Mouse (Mus musculus): ENCODE data around the gene Pibf1. TPM values are rescaled to one million over a fixed set of nuclear protein-coding genes. Genes with fewer than 3 reads are reported as not detected.

Gene Pibf1
- polyA plus RNA-seq (2012; rRNA removed), result 2.8 and 3.5 TPM in 2 replicates

DNA sequence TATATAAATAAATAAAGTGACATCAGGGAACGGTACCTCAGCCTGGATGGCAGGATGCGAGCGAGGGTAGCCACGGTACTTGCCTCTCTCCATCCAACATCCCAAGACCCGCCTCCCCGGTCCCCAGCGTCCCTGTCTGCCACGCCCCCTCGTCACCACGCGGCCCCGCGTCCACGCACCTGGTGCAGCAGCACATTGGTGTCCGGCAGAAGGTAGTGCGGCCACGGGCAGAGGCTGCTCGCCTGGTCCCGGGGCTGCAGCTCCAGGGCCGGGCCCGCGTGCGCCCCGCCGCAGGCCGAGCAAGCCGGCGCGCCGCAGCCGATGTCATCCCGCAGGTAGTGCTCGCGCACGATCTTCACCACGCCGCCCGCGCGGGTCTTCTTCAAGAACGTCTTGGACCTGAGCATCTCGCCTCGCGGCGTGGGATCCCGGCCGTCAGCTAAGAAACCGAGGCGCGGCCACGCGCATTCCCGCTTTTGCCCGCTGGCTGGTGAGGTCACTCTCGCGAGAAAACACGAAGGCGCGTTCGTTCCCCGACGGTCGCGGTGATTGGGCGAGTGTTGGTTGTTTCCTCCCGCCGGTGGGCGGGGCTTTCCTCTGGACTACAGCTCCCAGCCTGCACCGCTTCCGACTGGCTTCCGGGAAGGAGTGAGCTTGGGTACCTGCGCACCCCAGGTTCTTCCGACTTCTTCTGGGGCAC is at the start of gene Pibf1, which contains the start of gene Dis3:
Gene Pibf1, plus strand, starts transcription at position 158 of the 700 bp plus-strand sequence.
Gene Dis3, minus strand, starts transcription at position 504 of the 700 bp plus-strand sequence.
- peak; percentile 65 for DNase-seq (ENCODE audit: low read depth)

DNA sequence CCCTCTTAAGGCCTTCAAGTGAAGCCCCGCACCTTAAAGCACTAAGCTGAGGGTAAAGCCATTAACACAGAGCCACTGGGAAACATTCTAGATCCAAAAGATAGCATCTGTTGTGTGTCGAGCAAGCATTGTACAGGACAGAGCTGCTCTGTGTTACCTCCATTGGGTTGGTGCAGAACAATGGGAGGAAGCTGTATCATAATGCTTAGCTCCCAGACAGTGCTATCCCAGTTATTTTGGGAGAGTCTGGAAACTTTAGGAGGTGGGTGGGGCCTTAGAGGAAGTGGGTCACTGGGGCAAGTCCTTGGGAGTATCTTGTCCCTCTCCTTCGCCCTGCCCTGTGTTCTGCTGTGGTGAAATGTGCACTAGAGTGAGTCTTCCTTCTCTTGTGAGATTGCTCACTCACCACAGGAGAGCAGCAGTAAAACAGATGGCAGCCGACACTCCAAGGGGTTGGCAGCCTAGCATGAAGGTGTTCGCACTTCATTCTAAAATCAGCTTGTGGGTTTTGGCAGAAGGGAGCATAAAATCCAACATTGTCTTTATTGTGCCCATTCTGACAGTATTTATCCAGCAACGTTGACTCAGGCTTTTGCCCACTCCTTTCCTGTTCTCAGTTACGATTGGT is 40.2 kb upstream of the Pibf1 start:
- DNase-seq (ENCODE audit: low read depth), result no peak

- no peak for DNase-seq (ENCODE audit: low read depth)
Measured at GRCm38 (mm10) chr14:99060616-99061015, 38.6 kb upstream of the Pibf1 start.

GRCm38 (mm10) chr14:99063091-99063490 is 36.1 kb upstream of the Pibf1 start:
- DNase-seq (ENCODE audit: low read depth), result no peak

DNA sequence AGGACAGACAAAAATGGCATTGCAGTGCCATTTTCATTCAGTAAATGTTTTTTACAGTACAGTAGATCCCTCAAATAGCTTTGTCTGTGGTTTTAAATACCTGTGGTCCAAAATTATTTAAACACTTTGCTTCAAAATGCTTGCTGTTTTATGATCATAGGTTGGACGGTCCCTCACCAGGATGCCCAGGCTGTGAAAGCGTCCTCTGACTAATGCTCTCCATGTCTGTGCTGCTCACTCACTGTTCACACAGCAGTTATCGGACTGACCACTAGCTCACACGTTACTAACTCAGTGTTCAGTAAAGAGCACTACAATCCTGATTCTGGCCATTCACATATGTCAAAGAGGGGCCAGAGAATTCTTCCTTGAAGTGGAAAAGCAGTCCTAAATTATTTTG is 28.1 kb upstream of the Pibf1 start:
- no peak for DNase-seq (ENCODE audit: low read depth)

GRCm38 (mm10) chr14:99088947-99089346 is 10.3 kb upstream of the Pibf1 start:
- DNase-seq (ENCODE audit: low read depth), result no peak

DNA sequence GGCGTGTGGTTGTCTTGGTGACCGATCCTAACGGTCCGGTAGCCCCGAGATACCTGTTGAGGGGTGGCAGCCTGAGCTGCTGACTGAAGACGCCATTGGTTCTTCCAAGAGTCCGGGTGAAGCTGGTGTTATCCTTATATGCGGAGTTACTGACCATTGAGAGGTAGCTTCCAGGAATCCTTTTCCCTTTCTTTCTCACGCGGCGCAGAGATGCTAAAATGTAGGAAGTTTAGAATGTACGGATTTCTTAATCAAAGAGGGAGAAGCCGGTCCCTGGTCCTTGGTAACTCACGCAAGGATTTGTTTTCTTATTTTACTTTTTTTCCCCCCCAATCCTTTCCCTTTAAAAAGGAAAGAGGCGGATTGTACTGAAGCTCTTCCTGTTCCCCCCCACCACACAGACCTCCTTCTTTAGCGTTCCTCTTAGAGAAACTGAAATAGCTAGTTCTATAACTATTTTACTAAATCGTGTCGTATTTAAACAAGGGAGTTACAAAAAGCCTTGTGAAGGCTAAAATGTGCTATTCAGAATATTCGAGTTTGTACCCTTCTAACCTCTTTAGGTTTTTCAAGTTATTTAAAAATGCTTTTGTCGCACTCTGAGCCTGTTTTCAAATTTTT is 853 bp downstream of the Pibf1 start:
- no peak for DNase-seq (ENCODE audit: low read depth)

- DNase-seq (ENCODE audit: low read depth), result no peak
Measured at GRCm38 (mm10) chr14:99103050-99103449, 3.8 kb downstream of the Pibf1 start.

DNA sequence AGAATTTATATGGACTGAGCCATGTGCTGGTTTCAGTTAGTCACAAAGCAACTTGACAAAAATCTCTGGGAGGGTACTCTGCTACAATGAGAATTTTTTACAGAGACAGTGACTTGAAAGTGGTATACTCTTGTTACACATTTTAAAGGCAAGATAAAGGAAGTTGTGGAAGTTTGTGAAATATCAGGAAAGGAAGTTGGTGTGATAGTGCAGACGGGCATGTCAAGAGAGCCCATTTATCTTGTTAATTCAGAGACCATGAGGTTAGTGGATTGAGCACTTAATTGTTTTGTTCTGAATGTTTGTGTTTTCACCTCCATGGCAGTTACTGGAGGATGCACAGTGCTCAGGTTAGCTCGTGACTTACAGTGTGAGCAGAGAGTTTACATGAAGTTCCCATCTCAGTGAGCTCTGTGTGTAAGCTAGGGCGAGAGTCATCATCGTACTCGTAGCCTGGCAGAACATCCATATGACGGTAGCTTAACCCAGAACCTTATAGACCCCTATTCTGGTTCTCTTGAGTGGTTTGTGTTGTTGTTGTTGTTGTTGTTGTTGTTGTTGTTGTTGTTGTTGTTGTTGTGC is 5.4 kb downstream of the Pibf1 start:
- DNase-seq (ENCODE audit: low read depth), result no peak

DNA sequence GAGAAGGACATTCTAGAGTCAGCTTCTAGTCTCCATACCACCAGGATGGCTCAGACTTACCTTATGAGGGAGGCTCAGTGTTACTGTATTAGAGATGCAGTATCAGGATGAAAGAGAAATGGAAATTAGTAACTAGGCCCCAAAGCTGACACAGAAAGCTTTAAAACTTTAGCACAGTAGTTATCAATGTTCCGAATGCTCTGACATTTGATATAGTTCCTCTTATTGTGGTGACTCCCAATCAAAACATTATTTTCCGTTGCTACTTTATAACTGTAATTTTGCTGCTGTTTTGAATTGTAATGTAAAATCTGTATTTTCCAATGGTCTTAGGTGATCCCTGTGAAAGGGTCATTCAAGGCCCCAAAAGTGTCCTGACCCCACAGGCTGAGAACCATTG is 7.4 kb downstream of the Pibf1 start:
- no peak for DNase-seq (ENCODE audit: low read depth)

GRCm38 (mm10) chr14:99107631-99108187 is 8.5 kb downstream of the Pibf1 start:
- DNase-seq (ENCODE audit: low read depth), result no peak

GRCm38 (mm10) chr14:99108762-99109161 is 9.5 kb downstream of the Pibf1 start:
- no peak for DNase-seq (ENCODE audit: low read depth)

DNA sequence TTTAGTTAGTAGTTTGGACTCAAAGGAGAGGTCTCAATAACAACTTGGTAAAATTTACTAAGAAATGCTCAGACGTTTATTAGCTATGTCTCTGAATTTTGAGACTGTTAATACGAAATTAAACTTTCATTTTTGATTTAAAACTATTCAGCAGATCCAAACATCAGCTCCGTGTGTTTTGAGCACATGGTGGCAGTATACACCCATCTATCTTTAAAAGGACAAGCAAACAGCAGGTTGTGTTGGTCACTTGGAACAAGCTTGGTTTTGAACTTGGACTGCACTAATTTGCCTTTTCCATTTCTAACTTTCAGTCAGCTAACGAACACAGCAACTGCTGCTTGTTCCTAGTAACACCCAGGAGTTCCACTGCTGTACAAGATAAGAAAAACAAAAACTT is 18.4 kb downstream of the Pibf1 start:
- no peak for DNase-seq (ENCODE audit: low read depth)

- no peak for DNase-seq (ENCODE audit: low read depth)
Measured at GRCm38 (mm10) chr14:99121584-99122339, 22.5 kb downstream of the Pibf1 start.

DNA sequence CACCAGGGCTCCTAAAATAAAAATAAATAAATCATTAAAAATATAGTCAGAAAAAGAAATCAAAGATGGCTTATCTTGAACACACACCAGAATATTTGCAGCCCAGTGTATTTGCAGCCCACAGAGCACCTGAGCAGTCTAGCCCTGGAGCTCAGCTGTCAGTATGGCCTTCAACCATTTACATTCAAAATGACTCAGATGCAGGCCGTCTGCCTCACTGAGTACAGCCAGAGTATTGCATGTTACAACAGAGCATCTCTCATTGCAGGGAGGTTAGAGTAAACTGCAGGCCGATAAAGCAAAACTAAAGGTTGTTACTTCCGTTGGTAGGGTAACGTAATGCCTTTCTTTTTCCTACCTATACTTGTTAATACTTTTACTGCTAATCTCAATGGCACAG is 24.9 kb downstream of the Pibf1 start:
- DNase-seq (ENCODE audit: low read depth), result no peak

DNA sequence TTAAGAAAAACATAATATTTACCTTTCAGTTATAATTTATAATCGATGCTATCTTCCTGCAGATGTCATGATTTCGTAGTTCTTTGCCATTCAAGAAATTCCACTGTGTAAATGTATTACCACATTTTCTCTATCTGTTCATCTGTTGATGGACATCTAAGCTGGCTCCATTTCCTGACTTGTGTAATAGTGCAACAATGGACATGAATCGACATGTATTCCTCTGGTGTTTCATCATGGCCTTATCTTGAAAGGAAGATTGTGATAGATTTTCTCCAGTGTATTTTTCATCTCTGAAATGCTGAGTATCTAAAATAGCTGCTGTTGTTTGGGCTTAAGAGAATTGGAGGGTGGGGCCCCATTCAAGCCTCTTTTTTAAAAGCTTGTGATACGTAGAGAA is 27.5 kb downstream of the Pibf1 start:
- peak; percentile 57 for DNase-seq (ENCODE audit: low read depth)

DNA sequence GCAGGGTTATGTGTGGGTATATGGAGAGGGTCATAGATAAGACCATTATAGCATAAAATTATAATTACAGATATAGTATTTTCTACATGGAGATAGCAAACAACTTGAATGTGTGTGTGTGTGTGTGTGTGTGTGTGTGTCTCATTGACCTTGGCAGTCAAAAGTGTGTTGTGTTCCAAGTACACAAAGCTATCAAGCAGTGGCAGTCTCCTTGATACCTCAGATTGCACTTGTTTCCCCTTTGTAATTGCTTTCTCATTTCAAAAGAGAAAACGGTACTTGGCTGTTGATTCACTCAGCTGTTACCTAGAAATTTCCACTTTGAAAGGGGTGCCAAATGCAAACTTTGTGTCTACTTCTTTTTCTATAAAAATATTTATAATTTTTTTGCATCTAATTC is 28.3 kb downstream of the Pibf1 start:
- no peak for DNase-seq (ENCODE audit: low read depth)

- no peak for DNase-seq (ENCODE audit: low read depth)
Measured at GRCm38 (mm10) chr14:99129050-99129449, 29.8 kb downstream of the Pibf1 start.

GRCm38 (mm10) chr14:99134048-99134447 is 34.8 kb downstream of the Pibf1 start:
- no peak for DNase-seq (ENCODE audit: low read depth)

DNA sequence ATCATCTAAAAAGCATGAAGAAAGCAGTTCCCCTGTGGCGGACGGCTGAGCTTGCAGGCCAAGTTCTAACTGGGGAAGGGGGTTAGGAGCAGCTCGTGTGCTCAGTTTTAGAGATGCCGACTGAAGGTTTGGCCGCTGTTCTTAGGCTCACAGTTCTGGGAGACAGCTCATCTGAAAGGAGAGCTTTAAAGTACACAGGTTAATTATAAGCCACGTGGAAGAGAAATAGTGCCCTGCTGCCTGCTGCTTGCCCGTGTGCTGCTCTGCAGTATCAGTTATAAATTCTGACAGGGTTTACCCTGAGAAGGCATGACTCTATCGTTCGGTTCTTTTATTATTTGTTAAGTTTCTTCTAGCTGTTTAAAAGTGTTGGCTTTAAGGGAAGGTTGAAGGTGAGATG is 36.5 kb downstream of the Pibf1 start:
- DNase-seq (ENCODE audit: low read depth), result no peak

- no peak for DNase-seq (ENCODE audit: low read depth)
Measured at GRCm38 (mm10) chr14:99136297-99136696, 37.1 kb downstream of the Pibf1 start.

- no peak for DNase-seq (ENCODE audit: low read depth)
Measured at GRCm38 (mm10) chr14:99140036-99140435, 40.8 kb downstream of the Pibf1 start.

Measured in gonadal fat pad, adult 2 months (tissue).